Mouse (Mus musculus): ENCODE results near the gene Uqcr11. TPM values are rescaled to one million over a fixed set of nuclear protein-coding genes. Genes with fewer than 3 reads are reported as not detected.

Uqcr11 gene
- polyA plus RNA-seq, 1 experiment, result 1,263 TPM

DNA sequence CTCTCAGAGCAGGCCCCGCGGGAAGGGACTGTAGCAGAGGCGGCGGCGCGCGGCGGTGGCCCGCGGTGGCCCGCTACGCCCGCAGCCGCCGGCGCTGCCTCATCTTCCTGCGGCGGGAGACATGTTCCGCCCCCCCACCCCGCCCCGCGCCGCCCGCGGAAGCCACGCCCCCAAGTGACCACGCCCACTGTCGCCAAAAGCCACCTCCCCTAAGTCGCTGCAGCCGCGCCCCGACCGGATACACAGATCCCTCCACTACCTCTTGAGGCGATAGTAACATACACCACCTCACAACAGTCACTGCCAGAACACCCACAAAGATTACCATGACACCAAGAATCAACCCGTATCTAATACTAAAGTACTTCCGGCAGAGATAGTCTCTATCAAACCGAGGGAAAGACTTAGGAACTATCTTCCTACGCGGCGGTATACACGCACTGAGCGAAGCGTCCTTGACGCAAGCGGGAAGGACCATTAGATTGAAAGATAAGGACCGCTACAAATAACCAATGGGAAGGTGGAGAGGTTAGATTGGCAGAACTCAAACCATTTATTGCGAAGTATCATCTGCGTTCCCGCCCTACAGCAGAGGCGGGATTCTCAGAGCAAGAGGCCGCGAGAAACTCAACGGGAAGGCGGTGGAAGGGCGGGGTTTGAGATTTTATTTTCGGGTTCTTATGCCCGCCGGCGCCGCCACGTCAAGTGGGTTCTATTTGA is 27.0 kb upstream of the Uqcr11 start, which contains the start of gene Tcf3:
Gene Tcf3 (minus strand): TSS at position 135 of the 720 bp plus-strand sequence.
- Histone ChIP-seq H3K4me3 (replicated peaks; ENCODE audit: extremely low read depth, low read depth, low read length) (peak within 1 kb of the TSS; percentile 92), H3K4me1 (ENCODE audit: control insufficient read depth, insufficient read depth, low read length) (0 out of 2 replicates have a peak, but pooled peaks cover 5% of the 10 kb centered on the region)
- TF ChIP-seq CTCF (IDR thresholded peaks at IDR 0.05; ENCODE audit: insufficient read depth, low read length) (no peak), POLR2A (IDR thresholded peaks at IDR 0.05; ENCODE audit: borderline replicate concordance, extremely low read depth, low read depth, low read length) (peak; percentile 27; the same call in 1 of the 2 replicates)
- under 1% methylated on average over 49 of the region's 61 CpGs for WGBS
- DNase-seq, result peak; percentile 92

DNA sequence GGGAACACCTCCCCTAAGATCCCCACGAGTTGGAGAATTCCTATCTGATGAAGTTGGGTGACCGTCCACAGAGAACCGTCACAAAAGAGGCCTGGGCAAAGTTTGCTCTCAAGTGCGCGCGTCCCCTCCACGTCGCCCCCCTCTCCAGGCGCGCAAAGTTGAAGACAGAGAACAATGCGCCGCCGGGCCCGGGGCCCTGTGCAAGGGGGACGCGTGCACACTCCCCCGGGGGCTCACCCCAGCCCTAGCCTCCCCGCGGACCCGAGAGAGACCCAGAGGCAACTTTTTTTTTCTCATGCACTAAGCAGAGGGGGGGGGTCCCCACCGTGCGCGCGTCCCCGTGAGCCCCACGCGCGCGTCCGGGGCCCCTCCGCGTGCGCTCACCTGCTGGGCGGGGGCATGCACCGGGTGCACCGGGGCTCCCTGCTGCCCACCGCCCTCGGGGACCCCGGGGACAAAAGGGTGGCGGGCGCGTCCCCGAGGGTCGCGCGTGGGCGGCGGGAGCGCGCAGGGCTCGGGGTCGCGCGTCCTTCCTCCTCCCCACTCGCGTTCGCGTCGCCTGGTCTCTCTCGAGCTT is 26.4 kb upstream of the Uqcr11 start:
- WGBS, result under 1% methylated on average over 60 of the region's 60 CpGs
- DNase-seq, result no peak
- no peak for TF ChIP-seq CTCF (IDR thresholded peaks at IDR 0.05; ENCODE audit: insufficient read depth, low read length)
- Histone ChIP-seq H3K4me3 (replicated peaks; ENCODE audit: extremely low read depth, low read depth, low read length) (peak overlapping the region; percentile 92), H3K4me1 (ENCODE audit: control insufficient read depth, insufficient read depth, low read length) (0 out of 2 replicates have a peak, but pooled peaks cover 5% of the 10 kb centered on the region)

DNA sequence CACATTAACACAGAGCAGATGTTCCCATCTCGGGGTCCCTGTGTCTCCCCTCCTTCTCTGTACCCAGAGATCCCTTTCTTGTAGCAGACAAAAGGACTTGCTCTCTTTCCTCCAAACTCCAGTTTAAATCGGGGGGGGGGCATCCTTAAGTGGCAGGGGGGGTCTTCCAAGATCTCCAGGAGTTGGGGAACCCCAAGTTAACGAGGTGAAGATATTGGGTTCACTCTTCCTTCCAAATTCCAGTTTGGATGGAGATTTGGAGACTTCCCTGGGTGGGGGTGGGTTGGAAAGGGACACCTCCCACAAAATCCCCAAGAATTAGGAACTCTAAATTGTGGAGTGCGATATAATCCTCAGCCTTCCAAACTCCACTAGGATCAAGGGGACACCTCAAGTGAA is 25.8 kb upstream of the Uqcr11 start:
- Histone ChIP-seq H3K4me3 (replicated peaks; ENCODE audit: extremely low read depth, low read depth, low read length) (peak overlapping the region; percentile 92), H3K4me1 (ENCODE audit: control insufficient read depth, insufficient read depth, low read length) (0 out of 2 replicates have a peak, but pooled peaks cover 5% of the 10 kb centered on the region)
- TF ChIP-seq POLR2A (IDR thresholded peaks at IDR 0.05; ENCODE audit: borderline replicate concordance, extremely low read depth, low read depth, low read length) (no peak), CTCF (IDR thresholded peaks at IDR 0.05; ENCODE audit: insufficient read depth, low read length) (no peak)
- no peak for DNase-seq
- WGBS, result 2% methylated on average over 4 of the region's 4 CpGs

DNA sequence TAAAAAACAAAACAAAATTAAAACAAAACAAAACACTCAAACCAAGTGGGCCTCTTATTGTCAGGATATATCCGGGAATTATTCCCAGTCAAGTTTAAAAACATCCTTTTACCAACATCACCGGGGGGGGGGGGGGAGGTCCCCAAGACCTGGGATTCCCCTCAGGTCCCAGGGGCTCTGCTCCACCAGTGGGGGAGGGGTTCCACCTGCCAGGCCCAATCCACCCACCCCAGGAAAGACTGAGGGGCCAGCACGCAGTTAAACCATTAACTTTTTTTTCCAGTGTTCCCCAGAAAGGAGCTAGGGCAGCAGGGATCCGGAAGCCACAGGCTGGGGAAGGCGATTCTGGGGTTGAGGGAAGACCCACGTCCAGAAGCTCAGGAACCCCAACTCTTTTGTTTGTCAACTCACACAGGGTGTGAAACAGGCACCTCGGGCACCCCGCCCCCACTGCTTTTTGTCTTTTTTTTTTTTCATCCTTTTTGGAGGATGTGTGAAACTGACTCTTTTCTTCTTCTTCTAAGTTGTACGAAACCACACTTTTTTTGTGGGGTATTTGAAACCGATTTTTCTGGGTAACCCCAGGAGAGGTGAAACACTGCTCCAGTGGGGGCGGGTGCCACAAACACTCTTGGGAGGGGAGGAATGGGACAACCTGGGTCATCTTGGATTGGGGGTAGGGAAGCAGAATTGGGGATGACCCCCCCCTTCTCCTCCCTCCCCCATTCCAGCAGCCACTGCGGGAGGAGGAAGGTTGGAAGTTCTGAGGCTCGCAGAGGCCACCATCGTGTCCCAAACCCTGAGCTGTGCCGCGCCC is 25.1 kb upstream of the Uqcr11 start:
- Histone ChIP-seq H3K4me1 (ENCODE audit: control insufficient read depth, insufficient read depth, low read length) (0 out of 2 replicates have a peak, but pooled peaks cover 5% of the 10 kb centered on the region), H3K4me3 (replicated peaks; ENCODE audit: extremely low read depth, low read depth, low read length) (peak overlapping the region; percentile 92)
- no peak for DNase-seq
- TF ChIP-seq POLR2A (IDR thresholded peaks at IDR 0.05; ENCODE audit: borderline replicate concordance, extremely low read depth, low read depth, low read length) (no peak), CTCF (IDR thresholded peaks at IDR 0.05; ENCODE audit: insufficient read depth, low read length) (no peak)
- WGBS, result 11% methylated on average over 16 of the region's 16 CpGs

DNA sequence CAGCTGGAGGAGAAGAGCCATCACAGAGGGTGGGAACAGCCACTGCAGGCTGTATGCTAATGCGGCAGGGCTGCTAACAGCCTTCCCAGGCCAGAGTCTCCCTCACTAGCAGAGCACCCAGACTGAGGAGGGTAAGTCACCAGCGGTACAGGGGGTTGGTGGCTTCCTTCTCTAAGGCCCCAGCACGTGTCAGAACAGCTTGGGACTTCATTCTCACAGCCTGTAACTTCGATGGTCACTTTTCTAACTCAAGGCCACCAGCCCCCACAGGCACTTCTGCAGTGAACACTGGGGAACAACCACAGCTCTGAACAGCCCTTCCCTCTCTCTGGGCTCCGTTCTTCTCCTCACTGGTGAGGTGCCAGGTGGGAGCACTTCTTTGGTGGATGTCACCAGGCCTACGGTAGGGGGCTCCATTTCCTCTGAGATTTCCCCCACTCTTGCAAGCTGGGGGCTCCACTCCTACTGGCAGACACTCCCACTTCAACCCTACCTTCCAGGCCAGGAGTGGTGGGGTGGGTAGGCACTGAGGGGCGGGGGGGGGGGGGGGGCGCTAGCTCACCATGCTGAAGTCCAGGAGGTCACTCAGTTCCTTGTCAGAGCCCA is 23.8 kb upstream of the Uqcr11 start:
- TF ChIP-seq POLR2A (IDR thresholded peaks at IDR 0.05; ENCODE audit: borderline replicate concordance, extremely low read depth, low read depth, low read length), result no peak
- Histone ChIP-seq H3K4me1 (ENCODE audit: control insufficient read depth, insufficient read depth, low read length) (0 out of 2 replicates have a peak, but pooled peaks cover 5% of the 10 kb centered on the region), H3K4me3 (replicated peaks; ENCODE audit: extremely low read depth, low read depth, low read length) (no peak overlapping the region)
- WGBS, result 53% methylated on average over 8 of the region's 8 CpGs
- no peak for DNase-seq

DNA sequence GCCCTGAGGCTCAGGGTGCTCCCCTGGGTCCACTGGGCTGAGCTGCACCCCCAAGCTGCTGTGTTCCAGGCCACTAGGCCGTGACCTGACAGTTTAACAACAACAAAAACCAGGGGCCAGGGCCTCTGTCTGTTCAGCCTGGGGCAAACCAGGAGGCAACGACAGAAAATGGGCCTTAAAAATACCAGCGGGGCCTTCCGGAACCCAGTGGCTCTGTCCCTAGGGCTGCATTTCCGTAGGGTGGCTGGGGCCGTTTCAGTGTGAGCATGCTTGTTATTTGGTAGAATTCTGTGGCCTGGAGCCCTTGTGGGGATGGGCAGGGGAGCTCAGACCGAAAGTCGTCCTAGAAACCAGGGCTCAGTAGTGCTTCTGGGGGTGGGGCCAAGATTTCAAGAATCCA is 23.2 kb upstream of the Uqcr11 start:
- no peak for DNase-seq
- 79% methylated on average over 8 of the region's 8 CpGs for WGBS
- H3K4me1 ChIP-seq (ENCODE audit: control insufficient read depth, insufficient read depth, low read length), result 0 out of 2 replicates have a peak, but pooled peaks cover 5% of the 10 kb centered on the region
- no peak overlapping the region for H3K4me3 ChIP-seq (replicated peaks; ENCODE audit: extremely low read depth, low read depth, low read length)
- TF ChIP-seq CTCF (IDR thresholded peaks at IDR 0.05; ENCODE audit: insufficient read depth, low read length) (no peak), POLR2A (IDR thresholded peaks at IDR 0.05; ENCODE audit: borderline replicate concordance, extremely low read depth, low read depth, low read length) (no peak)

DNA sequence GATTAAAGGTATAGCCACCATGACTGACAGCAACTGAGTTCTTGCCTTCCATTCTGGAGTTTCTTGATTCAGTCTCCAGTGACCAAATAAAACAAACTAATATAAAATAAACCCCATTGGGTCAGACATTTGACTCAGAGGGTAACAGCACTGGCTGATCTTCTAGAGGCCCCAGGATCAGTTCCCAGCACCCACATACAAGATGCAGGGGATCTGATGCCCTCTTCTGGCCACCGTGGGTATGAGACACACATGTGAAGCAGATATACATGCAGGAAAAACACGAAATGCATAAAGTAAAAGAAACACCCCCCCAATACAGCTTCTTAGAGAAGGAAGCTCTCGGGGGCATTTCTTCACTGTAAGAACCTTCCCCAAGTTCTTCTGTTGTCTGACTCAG is 18.4 kb upstream of the Uqcr11 start:
- H3K4me1 ChIP-seq (ENCODE audit: control insufficient read depth, insufficient read depth, low read length), result no peaks in the 10 kb centered on the region
- no peak for TF ChIP-seq POLR2A (IDR thresholded peaks at IDR 0.05; ENCODE audit: borderline replicate concordance, extremely low read depth, low read depth, low read length)
- TF ChIP-seq CTCF (IDR thresholded peaks at IDR 0.05; ENCODE audit: insufficient read depth, low read length), result no peak
- WGBS, result 92% methylated on average over 3 of the region's 3 CpGs
- H3K4me3 ChIP-seq (replicated peaks; ENCODE audit: extremely low read depth, low read depth, low read length), result no peak overlapping the region
- DNase-seq, result no peak

DNA sequence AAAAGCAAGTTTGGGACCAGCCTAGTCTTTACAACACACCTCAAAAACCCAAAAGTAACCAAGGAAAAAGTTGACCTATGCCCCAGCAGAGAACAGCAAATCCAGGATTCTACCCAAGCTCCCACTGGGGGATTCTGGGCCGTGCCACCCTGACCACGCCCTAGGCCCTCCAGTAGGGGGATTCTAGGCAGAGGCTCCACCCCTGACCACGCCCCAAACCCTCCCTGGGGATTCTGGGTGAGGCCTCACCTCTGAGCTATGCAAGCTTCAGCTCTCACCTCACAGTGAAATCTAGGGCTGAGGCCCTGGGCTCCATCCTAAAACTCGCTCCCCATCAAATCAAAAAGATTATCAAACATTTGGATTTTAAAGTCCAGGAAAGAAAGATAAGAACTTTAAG is 16.9 kb upstream of the Uqcr11 start:
- DNase-seq, result no peak
- Histone ChIP-seq H3K4me3 (replicated peaks; ENCODE audit: extremely low read depth, low read depth, low read length) (no peak overlapping the region), H3K4me1 (ENCODE audit: control insufficient read depth, insufficient read depth, low read length) (0 out of 2 replicates have a peak, but pooled peaks cover 2% of the 10 kb centered on the region)
- 40% methylated on average over 4 of the region's 4 CpGs for WGBS
- no peak for TF ChIP-seq CTCF (IDR thresholded peaks at IDR 0.05; ENCODE audit: insufficient read depth, low read length)

All from lung, adult 2 months (tissue).